Mouse (Mus musculus) CD4-positive, CD25-positive, alpha-beta regulatory T cell (primary cell): Measurements from ENCODE around the gene Gdi2. TPM values are rescaled to one million over a fixed set of nuclear protein-coding genes. Genes with fewer than 3 reads are reported as not detected.

Experiments
- polyA plus RNA-seq: library from polyadenylated mRNA; unstranded; fragments of 100-300 nt; shearing (Covaris generic); gene quantifications from one replicate; pipeline ENCODE4 v1.2.1, GENCODE M21; 2017

Gene Gdi2
- polyA plus RNA-seq: 325 TPM

GRCm38 (mm10) chr13:3537594-3538222 is at the start of gene Gdi2:
Gdi2 (plus strand) TSS chr13:3538063.

GRCm38 (mm10) chr13:3610795-3611438 is 73.1 kb downstream of the Gdi2 start, which contains the start of gene Fam208b:
Fam208b (minus strand) TSS chr13:3611108.

Other genes starting within 250 kb of the Gdi2 start
- gene Fam208b, start 73.0 kb downstream of the Gdi2 start, polyA plus RNA-seq: 44.8 TPM
- 40.1 TPM for gene Asb13, start 96.0 kb downstream of the Gdi2 start, polyA plus RNA-seq